Comparison of ENCODE assay signal across 16 mouse cellular contexts in genomic region chr3:153790883-153791609, GRCm38 (mm10). TPM values are rescaled to one million over a fixed set of nuclear protein-coding genes. Genes with fewer than 3 reads are reported as not detected.
DNase-seq lines count a peak whose midpoint lies in the region; ATAC-seq and TF ChIP-seq lines count a peak whose summit lies in the region.
"Had no signal": no experiment of that assay in that cellular context is flagged by ENCODE, and none has a peak within 500 bp of the region (broad histone marks: within the 10 kb centered on the region; RNA-seq: fewer than 3 reads in every experiment).

No protein-coding gene starts in this region.

- H3K9me3 ChIP-seq in heart, embryonic 12.5 days (replicated peaks), result no peaks in the 10 kb centered on the region
- no peaks in the 10 kb centered on the region for H3K9me3 ChIP-seq in CH12.LX (replicated peaks; ENCODE audit: low read length)
- no peaks in the 10 kb centered on the region for H3K9me3 ChIP-seq in liver, embryonic 14.5 days (ENCODE audit: control insufficient read depth, low read length)
- H3K9me3 ChIP-seq: hindbrain, embryonic 15.5 days; kidney, embryonic 15.5 days; limb, embryonic 12.5 days had no signal

- no peak for TF ChIP-seq CTCF in CH12.LX (conservative IDR thresholded peaks at IDR 0.05 in 1 of 2, IDR thresholded peaks at IDR 0.05 in 1 of 2; ENCODE audit: low read depth in 2 of 2, low read length in 2 of 2)
- TF ChIP-seq CTCF in liver, embryonic 14.5 days (IDR thresholded peaks at IDR 0.05; ENCODE audit: low read depth), result no peak

- TF ChIP-seq POLR2A in CH12.LX (IDR thresholded peaks at IDR 0.05; ENCODE audit: low read depth, low read length), result no peak

- no peaks in the 10 kb centered on the region for H3K36me3 ChIP-seq in heart, embryonic 12.5 days
- H3K36me3 ChIP-seq in CH12.LX (replicated peaks in 1 of 2; ENCODE audit: control insufficient read depth in 1 of 2, insufficient read depth in 1 of 2, low read length in 1 of 2), result no peaks in the 10 kb centered on the region
- no peaks in the 10 kb centered on the region for H3K36me3 ChIP-seq in liver, embryonic 14.5 days (replicated peaks; ENCODE audit: control insufficient read depth, insufficient read depth, low read depth)
- H3K36me3 ChIP-seq: hindbrain, embryonic 15.5 days; kidney, embryonic 15.5 days; limb, embryonic 12.5 days had no signal

- DNase-seq in heart, adult 18-20 months, result no peak
- DNase-seq in CH12.LX (ENCODE audit: extremely low read depth), result no peak
- DNase-seq in liver, embryonic 14.5 days (ENCODE audit: low read depth in 3 of 3, low spot score in 3 of 3), result no peak
- no peak for DNase-seq in kidney, postnatal 4 days
- no peak for DNase-seq in cerebellum, postnatal 4 days (ENCODE audit: low spot score in 2 of 2)
- no peak for DNase-seq in ovary, postnatal 36 days (ENCODE audit: low spot score)
- DNase-seq: cerebellum, adult 9-10 months; forebrain, postnatal 0 days; gastrocnemius, postnatal 14 days; thymus, postnatal 25 days had no signal

- WGBS in heart, embryonic 12.5 days, result 47% methylated on average over 9 of the region's 9 CpGs
- 11% methylated on average over 9 of the region's 9 CpGs for WGBS in liver, embryonic 14.5 days (ENCODE audit: insufficient replicate concordance)

- in situ Hi-C loops in CH12.LX (cut with MboI; ENCODE audit: low pct_ligation_motif_present, low pct_unique_long_range_greater_than_20kb, low sequenced_read_pairs), result loop anchor here (10.0 to 25.0 kb wide), 2 partner anchors 116 to 529 kb away; no protein-coding TSS in a partner anchor

- no peak overlapping the region for H3K9ac ChIP-seq in heart, embryonic 12.5 days
- no peak overlapping the region for H3K9ac ChIP-seq in CH12.LX (ENCODE audit: insufficient read depth, low read depth)
- H3K9ac ChIP-seq in liver, embryonic 14.5 days (replicated peaks), result peak overlapping the region; percentile 77
- H3K9ac ChIP-seq: forebrain, postnatal 0 days; hindbrain, embryonic 15.5 days; kidney, embryonic 15.5 days; limb, embryonic 12.5 days had no signal

- ATAC-seq in heart, embryonic 12.5 days (ENCODE audit: insufficient number of reproducible peaks, low FRiP score), result peak; percentile 43
- ATAC-seq in erythroblast, adult 5-6 weeks (replicated peaks; ENCODE audit: low FRiP score, poor library complexity, severe bottlenecking), result peak; percentile 57
- peak; percentile 54 for ATAC-seq in liver, embryonic 14.5 days (ENCODE audit: insufficient read depth)
- ATAC-seq: forebrain, postnatal 0 days had no signal

- no peak for TF ChIP-seq EP300 in CH12.LX (IDR thresholded peaks at IDR 0.05; ENCODE audit: low read length)
- TF ChIP-seq EP300 in liver, embryonic 14.5 days (IDR thresholded peaks at IDR 0.05; ENCODE audit: low read depth), result no peak

- peaks cover 17% of the 10 kb centered on the region for H3K4me1 ChIP-seq in heart, embryonic 12.5 days (replicated peaks)
- H3K4me1 ChIP-seq in CH12.LX (ENCODE audit: control insufficient read depth in 1 of 2, insufficient read depth in 2 of 2), result peaks cover 23 to 36% of the 10 kb centered on the region in 2 experiments
- H3K4me1 ChIP-seq in liver, embryonic 14.5 days (replicated peaks; ENCODE audit: control insufficient read depth in 2 of 2, insufficient read depth in 2 of 2, low read length in 1 of 2), result peaks cover 41 to 48% of the 10 kb centered on the region in 2 experiments
- H3K4me1 ChIP-seq: hindbrain, embryonic 15.5 days; limb, embryonic 12.5 days had no signal

- dilution Hi-C loops in CH12.LX (cut with MboI; ENCODE audit: extremely low pct_ligation_motif_present, extremely low pct_unique_long_range_greater_than_20kb, low sequenced_read_pairs), result no loop called here

- H3K79me2 ChIP-seq in CH12.LX (replicated peaks; ENCODE audit: control insufficient read depth, extremely low read depth, insufficient read depth, poor library complexity, severe bottlenecking), result no peaks in the 10 kb centered on the region

- no peaks in the 10 kb centered on the region for H3K27me3 ChIP-seq in heart, embryonic 12.5 days (replicated peaks)
- peaks cover 1% of the 10 kb centered on the region for H3K27me3 ChIP-seq in CH12.LX (replicated peaks)
- no peaks in the 10 kb centered on the region for H3K27me3 ChIP-seq in liver, embryonic 14.5 days (ENCODE audit: control insufficient read depth, insufficient read depth, low read length)
- H3K27me3 ChIP-seq: hindbrain, embryonic 15.5 days; kidney, embryonic 15.5 days; limb, embryonic 12.5 days had no signal

- peak overlapping the region; percentile 19 for H3K4me2 ChIP-seq in heart, embryonic 12.5 days
- no peak overlapping the region for H3K4me2 ChIP-seq in CH12.LX (ENCODE audit: insufficient read depth, low read depth, poor library complexity, severe bottlenecking)
- peak overlapping the region; percentile 76 for H3K4me2 ChIP-seq in liver, embryonic 14.5 days (ENCODE audit: low read depth)
- H3K4me2 ChIP-seq: hindbrain, embryonic 15.5 days; kidney, embryonic 15.5 days; limb, embryonic 12.5 days had no signal

- no peak overlapping the region for H3K4me3 ChIP-seq in heart, embryonic 12.5 days
- no peak overlapping the region for H3K4me3 ChIP-seq in CH12.LX (replicated peaks in 1 of 3; ENCODE audit: low read depth in 2 of 3, low read length in 2 of 3, poor library complexity in 1 of 3)
- H3K4me3 ChIP-seq in liver, embryonic 14.5 days (ENCODE audit: insufficient read depth in 1 of 2, low read depth in 2 of 2, low read length in 2 of 2), result peak overlapping the region; percentile 40 to 46
- H3K4me3 ChIP-seq: hindbrain, embryonic 15.5 days; kidney, embryonic 15.5 days; limb, embryonic 12.5 days had no signal

- TF ChIP-seq RAD21 in CH12.LX (IDR thresholded peaks at IDR 0.05; ENCODE audit: low read depth, low read length), result no peak

- H3K27ac ChIP-seq in heart, embryonic 12.5 days (ENCODE audit: poor library complexity, severe bottlenecking), result peak overlapping the region; percentile 77
- no peak overlapping the region for H3K27ac ChIP-seq in CH12.LX (ENCODE audit: insufficient read depth, low read depth)
- peak overlapping the region; percentile 98 for H3K27ac ChIP-seq in liver, embryonic 14.5 days
- H3K27ac ChIP-seq: hindbrain, embryonic 15.5 days; kidney, embryonic 15.5 days; limb, embryonic 12.5 days had no signal

TF ChIP-seq in CH12.LX, 34 proteins besides CTCF, POLR2A, EP300 and RAD21:
- TF ChIP-seq MAZ (IDR thresholded peaks at IDR 0.05; ENCODE audit: low read depth, low read length), result 0 out of 2 replicates have a peak, but pooled peaks have one; percentile 3
- TF ChIP-seq JUN (IDR thresholded peaks at IDR 0.05; ENCODE audit: insufficient read depth, low read depth, low read length), result no peak
TF ChIP-seq in CH12.LX: peak in this region for 1.

RNA-seq across cellular contexts. Expression of gene Asb17, which starts 53.0 kb away (rescaled TPM):
- 0.32 and 0.70 TPM in 2 replicates for polyA plus RNA-seq in heart, embryonic 12.5 days (2016; fragmentation: Nextera tagmentation; extraction: Ambion mirVana)
- not detected for total RNA-seq in heart, adult 18-20 months (2021)
- total RNA-seq in CH12.LX (2012; rRNA removed), result 0.13 TPM in 2 replicates
- not detected in 2 replicates for total RNA-seq in CH12.LX (2014; rRNA removed)
- polyA plus RNA-seq in CH12.LX (2012; ENCODE audit: insufficient read length, low read depth), result 0.27 TPM in 1 of 2 replicates, not detected in the other
- not detected in 2 replicates for total RNA-seq in erythroblast, adult 5-6 weeks (2015; ENCODE audit: low replicate concordance)
- 0.77 and 0.84 TPM in 2 replicates for total RNA-seq in erythroblast, adult 5-6 weeks (2017; ENCODE audit: low replicate concordance)
- 0.88 and 1.4 TPM in 2 replicates for polyA plus RNA-seq in liver, embryonic 14.5 days (2012; rRNA removed)
- 3.9 and 5.8 TPM in 2 replicates for polyA plus RNA-seq in liver, embryonic 14.5 days (2014; fragmentation: Nextera tagmentation; extraction: Ambion mirVana)
- total RNA-seq: forebrain, postnatal 0 days; gastrocnemius, postnatal 14 days; neutrophil, adult 5-6 weeks had no signal
- polyA plus RNA-seq: forebrain, postnatal 0 days had no signal

Comparison
In these comparisons a context has a peak if more than half of its experiments do, and no peak if none do; other contexts are left out.
1. H3K4me3 ChIP-seq: peak in liver, embryonic 14.5 days (2 of 2); none in heart, embryonic 12.5 days (single experiment) and CH12.LX (0 of 3).
2. Peak in every context shown above with its lines, with median percentiles within 50 percentile points of each other: ATAC-seq.